8 mouse cellular contexts compared by ENCODE assay signal in genomic region chr19:53325578-53326295, GRCm38 (mm10). TPM values are rescaled to one million over a fixed set of nuclear protein-coding genes. Genes with fewer than 3 reads are reported as not detected.
A peak's percentile ranks its signal among the peaks of the same experiment; 100 is the strongest.
DNase-seq lines count a peak whose midpoint lies in the region; ATAC-seq and TF ChIP-seq lines count a peak whose summit lies in the region.

No protein-coding gene starts in this region.

- H3K4me2 ChIP-seq in heart, embryonic 15.5 days, result peak overlapping the region; percentile 82
- peak overlapping the region; percentile 67 for H3K4me2 ChIP-seq in liver, postnatal 0 days (ENCODE audit: low read depth, low read length)

- 0 out of 2 replicates have a peak, but pooled peaks have one; percentile 33 for ATAC-seq in heart, embryonic 15.5 days (replicated peaks; ENCODE audit: insufficient number of reproducible peaks, insufficient read depth, low FRiP score, low read depth)
- ATAC-seq in liver, postnatal 0 days, result peak; percentile 75

- no peaks in the 10 kb centered on the region for H3K36me3 ChIP-seq in forebrain, embryonic 10.5 days (replicated peaks)
- H3K36me3 ChIP-seq in heart, embryonic 15.5 days, result no peaks in the 10 kb centered on the region
- no peaks in the 10 kb centered on the region for H3K36me3 ChIP-seq in liver, postnatal 0 days (replicated peaks; ENCODE audit: insufficient read depth, low read length)

- H3K27ac ChIP-seq in forebrain, embryonic 10.5 days, result peak overlapping the region; percentile 78
- H3K27ac ChIP-seq in heart, embryonic 15.5 days, result peak overlapping the region; percentile 75
- H3K27ac ChIP-seq in layer of hippocampus, adult 2 months, result peak overlapping the region; percentile 94
- peak overlapping the region; percentile 87 for H3K27ac ChIP-seq in liver, postnatal 0 days (ENCODE audit: low read depth)
- H3K27ac ChIP-seq in olfactory bulb, adult 2 months (ENCODE audit: insufficient read depth, low read depth, low read length), result peak overlapping the region; percentile 94

- H3K9me3 ChIP-seq in forebrain, embryonic 10.5 days, result no peaks in the 10 kb centered on the region
- no peaks in the 10 kb centered on the region for H3K9me3 ChIP-seq in heart, embryonic 15.5 days (replicated peaks)
- no peaks in the 10 kb centered on the region for H3K9me3 ChIP-seq in liver, postnatal 0 days (ENCODE audit: low read length)

- 14% methylated on average over 27 of the region's 27 CpGs for WGBS in forebrain, embryonic 10.5 days
- 5% methylated on average over 27 of the region's 27 CpGs for WGBS in heart, embryonic 15.5 days
- WGBS in liver, postnatal 0 days (ENCODE audit: insufficient replicate concordance), result 8% methylated on average over 27 of the region's 27 CpGs
- WGBS in olfactory bulb, adult 2 months, result 7% methylated on average over 27 of the region's 27 CpGs

- H3K4me3 ChIP-seq in forebrain, embryonic 10.5 days, result peak overlapping the region; percentile 48
- peak overlapping the region; percentile 48 for H3K4me3 ChIP-seq in heart, embryonic 15.5 days
- peak overlapping the region; percentile 60 for H3K4me3 ChIP-seq in layer of hippocampus, adult 2 months
- H3K4me3 ChIP-seq in liver, postnatal 0 days (ENCODE audit: low read depth, low read length), result peak overlapping the region; percentile 45
- peak overlapping the region; percentile 55 for H3K4me3 ChIP-seq in olfactory bulb, adult 2 months (ENCODE audit: insufficient read depth, low read depth, low read length)

- peak; percentile 80 for TF ChIP-seq EP300 in liver, postnatal 0 days (IDR thresholded peaks at IDR 0.05; ENCODE audit: low read depth)

- peak; percentile 33; the same call in 1 of the 2 replicates for TF ChIP-seq POLR2A in olfactory bulb, adult 2 months (IDR thresholded peaks at IDR 0.05; ENCODE audit: insufficient read depth, low read depth, low read length)

- TF ChIP-seq CTCF in layer of hippocampus, adult 2 months (conservative IDR thresholded peaks at IDR 0.05), result no peak
- TF ChIP-seq CTCF in liver, postnatal 0 days (IDR thresholded peaks at IDR 0.05; ENCODE audit: low read depth), result no peak
- TF ChIP-seq CTCF in olfactory bulb, adult 2 months (IDR thresholded peaks at IDR 0.05; ENCODE audit: insufficient read depth, low read depth, low read length), result no peak

- H3K9ac ChIP-seq in heart, embryonic 15.5 days, result peak overlapping the region; percentile 64
- H3K9ac ChIP-seq in liver, postnatal 0 days (replicated peaks), result peak overlapping the region; percentile 68

- H3K4me1 ChIP-seq in forebrain, embryonic 10.5 days, result peaks cover 50% of the 10 kb centered on the region
- H3K4me1 ChIP-seq in heart, embryonic 15.5 days (replicated peaks), result peaks cover 34% of the 10 kb centered on the region
- H3K4me1 ChIP-seq in liver, postnatal 0 days (ENCODE audit: insufficient read depth), result peaks cover 29% of the 10 kb centered on the region
- peaks cover 24% of the 10 kb centered on the region for H3K4me1 ChIP-seq in olfactory bulb, adult 2 months (ENCODE audit: control insufficient read depth, insufficient read depth, low read length)

- H3K27me3 ChIP-seq in forebrain, embryonic 10.5 days (ENCODE audit: poor library complexity, severe bottlenecking), result no peaks in the 10 kb centered on the region
- H3K27me3 ChIP-seq in heart, embryonic 15.5 days, result no peaks in the 10 kb centered on the region
- no peaks in the 10 kb centered on the region for H3K27me3 ChIP-seq in liver, postnatal 0 days (ENCODE audit: insufficient read depth, low read length)

- DNase-seq in MEL-GATA-1-ER (ENCODE audit: extremely low read depth, low read depth), result peak; percentile 87
- peak; percentile 86 for DNase-seq in c-Kit-negative CD71-positive TER-119-positive erythroid progenitor cells, embryonic 14.5 days (ENCODE audit: low read depth, low spot score)
- peak; percentile 61 for DNase-seq in forebrain, embryonic 10.5 days (ENCODE audit: extremely low spot score, low spot score)
- DNase-seq in layer of hippocampus, adult 2 months (ENCODE audit: low spot score in 2 of 2), result peak; percentile 66 to 77
- DNase-seq in liver, postnatal 0 days, result peak; percentile 77
- DNase-seq in testis, postnatal 10 days (ENCODE audit: low spot score), result no peak

RNA-seq across cellular contexts. Expression of gene Mxi1, which starts 15.4 kb away (rescaled TPM):
- 16.1 and 20.7 TPM in 2 replicates for polyA plus RNA-seq in forebrain, embryonic 10.5 days (2016; fragmentation: Nextera tagmentation; extraction: Ambion mirVana)
- 38.6 and 39.1 TPM in 2 replicates for polyA plus RNA-seq in heart, embryonic 15.5 days (2015; fragmentation: Nextera tagmentation; extraction: Ambion mirVana)
- total RNA-seq in layer of hippocampus, adult 2 months (2021), result 10 to 100 TPM; 62.8 to 68.6 TPM
- 24.4 and 24.5 TPM in 2 replicates for polyA plus RNA-seq in liver, postnatal 0 days (2015; fragmentation: Nextera tagmentation; extraction: Ambion mirVana)
- not detected in 2 replicates for polyA plus RNA-seq in olfactory bulb, adult 2 months (2012; ENCODE audit: insufficient read depth, insufficient read length, low replicate concordance, missing spikeins)

RNA-seq across cellular contexts. Expression of gene Gm10197, which starts 45.8 kb away (rescaled TPM):
- polyA plus RNA-seq in forebrain, embryonic 10.5 days (2016; fragmentation: Nextera tagmentation; extraction: Ambion mirVana), result not detected in 2 replicates
- polyA plus RNA-seq in heart, embryonic 15.5 days (2015; fragmentation: Nextera tagmentation; extraction: Ambion mirVana), result 2.5 TPM in 1 of 2 replicates, not detected in the other
- not detected for total RNA-seq in layer of hippocampus, adult 2 months (2021)
- not detected in 2 replicates for polyA plus RNA-seq in liver, postnatal 0 days (2015; fragmentation: Nextera tagmentation; extraction: Ambion mirVana)
- polyA plus RNA-seq in olfactory bulb, adult 2 months (2012; ENCODE audit: insufficient read depth, insufficient read length, low replicate concordance, missing spikeins), result not detected in 2 replicates
